Mouse (Mus musculus) neural tube, embryonic 12.5 days (tissue): ENCODE measurements around the gene Garnl3. TPM values are rescaled to one million over a fixed set of nuclear protein-coding genes. Genes with fewer than 3 reads are reported as not detected.
A peak's percentile ranks its signal among the peaks of the same experiment; 100 is the strongest.

Source experiments
- ATAC-seq: fragments of 200-750 bp; cut with Nextera tagmentation; 2 replicates; pipeline ENCODE4 v1.8.0; 2017; ENCODE audit warnings: low read depth, mild to moderate bottlenecking, moderate TSS enrichment, moderate library complexity; ENCODE audit not compliant: low FRiP score
- H3K27ac ChIP-seq: fragments of 300-500 bp; sonication (generic); 2 replicates; pipeline ENCODE4 v1.5.1; 2016
- H3K27me3 ChIP-seq: fragments of 300-500 bp; sonication (generic); replicated peaks from 2 replicates; pipeline ENCODE4 v1.6.1; 2016; ENCODE audit warnings: mild to moderate bottlenecking
- H3K36me3 ChIP-seq: fragments of 300-500 bp; sonication (generic); 2 replicates; pipeline ENCODE4 v1.6.1; 2016; ENCODE audit warnings: mild to moderate bottlenecking
- H3K4me1 ChIP-seq: fragments of 300-500 bp; sonication (generic); 2 replicates; pipeline ENCODE4 v1.6.1; 2016
- H3K4me2 ChIP-seq: fragments of 300-500 bp; sonication (generic); replicated peaks from 2 replicates; pipeline ENCODE4 v1.6.1; 2016; ENCODE audit warnings: mild to moderate bottlenecking
- H3K4me3 ChIP-seq: fragments of 300-500 bp; sonication (generic); 2 replicates; pipeline ENCODE4 v1.5.1; 2016
- H3K9ac ChIP-seq: fragments of 300-500 bp; sonication (generic); 2 replicates; pipeline ENCODE4 v1.6.1; 2016; ENCODE audit warnings: mild to moderate bottlenecking
- H3K9me3 ChIP-seq: fragments of 300-500 bp; sonication (generic); 2 replicates; pipeline ENCODE4 v1.6.1; 2016; ENCODE audit warnings: mild to moderate bottlenecking
- WGBS: fragments of 180-500 bp; shearing (Covaris S2); methylation state at CpG from one replicate; pipeline ENCODE4 v1.1.7; 2016; 5-methylcytosine and 5-hydroxymethylcytosine counted together
- polyA plus RNA-seq: library from polyadenylated mRNA; unstranded; fragments of >200 nt; fragmentation: Nextera tagmentation; extraction: Ambion mirVana; gene quantifications from 2 replicates; pipeline ENCODE4 v1.2.1, GENCODE M21; 2016

Gene Garnl3
- polyA plus RNA-seq, 1 experiment from 2014 or later = 23.3 TPM

GRCm38 (mm10) chr2:32997792-32998191 lies 133.7 kb downstream of the Garnl3 start:
- H3K9me3 ChIP-seq = no peaks in the 10 kb centered on the region
- no peaks in the 10 kb centered on the region for H3K27me3 ChIP-seq
- ATAC-seq = no peak
- no peaks in the 10 kb centered on the region for H3K36me3 ChIP-seq
- no peak overlapping the region for H3K9ac ChIP-seq
- WGBS = 82% methylated on average over 4 of the region's 4 CpGs
- no peak overlapping the region for H3K4me2 ChIP-seq
- no peaks in the 10 kb centered on the region for H3K4me1 ChIP-seq
- no peak overlapping the region for H3K4me3 ChIP-seq
- no peak overlapping the region for H3K27ac ChIP-seq

DNA sequence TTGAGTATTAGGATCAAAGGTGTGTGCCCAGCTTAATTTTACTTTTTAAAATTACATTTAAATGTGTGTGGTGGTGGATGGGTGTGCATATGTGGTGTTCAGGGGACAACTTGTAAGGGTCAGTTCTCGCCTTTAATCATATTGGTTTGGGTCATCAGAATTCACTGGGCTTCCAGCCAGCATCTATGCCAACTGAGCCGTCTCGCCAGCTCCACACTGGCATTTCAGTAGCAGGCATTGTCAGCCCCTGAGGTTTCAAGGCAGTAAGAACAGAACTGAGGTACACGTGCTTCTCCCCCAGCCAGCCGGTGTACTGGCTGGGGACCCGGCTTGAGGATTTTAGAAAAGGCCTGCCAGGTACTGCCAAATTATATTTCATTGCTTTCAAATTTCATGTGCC lies 134.4 kb downstream of the Garnl3 start:
- H3K9me3 ChIP-seq = no peaks in the 10 kb centered on the region
- no peak for ATAC-seq
- H3K4me2 ChIP-seq = no peak overlapping the region
- no peaks in the 10 kb centered on the region for H3K27me3 ChIP-seq
- WGBS = 81% methylated on average over 6 of the region's 6 CpGs
- H3K27ac ChIP-seq = no peak overlapping the region
- H3K4me3 ChIP-seq = no peak overlapping the region
- no peak overlapping the region for H3K9ac ChIP-seq
- H3K36me3 ChIP-seq = no peaks in the 10 kb centered on the region
- H3K4me1 ChIP-seq = no peaks in the 10 kb centered on the region

- ATAC-seq = no peak
- no peaks in the 10 kb centered on the region for H3K27me3 ChIP-seq
These were observed 139.3 kb downstream of the Garnl3 start for GRCm38 (mm10) chr2:32992130-32992529.

GRCm38 (mm10) chr2:32990167-32990832 lies 141.2 kb downstream of the Garnl3 start:
- H3K4me2 ChIP-seq = no peak overlapping the region
- no peak for ATAC-seq
- no peaks in the 10 kb centered on the region for H3K9me3 ChIP-seq
- H3K4me1 ChIP-seq = no peaks in the 10 kb centered on the region
- H3K4me3 ChIP-seq = no peak overlapping the region
- no peak overlapping the region for H3K9ac ChIP-seq
- WGBS = 58% methylated on average over 13 of the region's 13 CpGs
- no peaks in the 10 kb centered on the region for H3K36me3 ChIP-seq
- no peaks in the 10 kb centered on the region for H3K27me3 ChIP-seq
- H3K27ac ChIP-seq = no peak overlapping the region

More at GRCm38 (mm10) chr2:32992130-32992529, 139.3 kb downstream of the Garnl3 start:
- no peaks in the 10 kb centered on the region for H3K9me3 ChIP-seq
- WGBS = 72% methylated on average over 6 of the region's 6 CpGs
- no peak overlapping the region for H3K4me2 ChIP-seq
- no peak overlapping the region for H3K27ac ChIP-seq
- H3K36me3 ChIP-seq = no peaks in the 10 kb centered on the region
- H3K9ac ChIP-seq = no peak overlapping the region
- no peak overlapping the region for H3K4me3 ChIP-seq
- H3K4me1 ChIP-seq = no peaks in the 10 kb centered on the region

GRCm38 (mm10) chr2:32989376-32989775 lies 142.1 kb downstream of the Garnl3 start:
- no peaks in the 10 kb centered on the region for H3K9me3 ChIP-seq
- no peaks in the 10 kb centered on the region for H3K27me3 ChIP-seq
- no peak for ATAC-seq
- H3K36me3 ChIP-seq = no peaks in the 10 kb centered on the region
- no peak overlapping the region for H3K4me3 ChIP-seq
- 74% methylated on average over 3 of the region's 3 CpGs for WGBS
- H3K4me1 ChIP-seq = no peaks in the 10 kb centered on the region
- H3K4me2 ChIP-seq = no peak overlapping the region
- no peak overlapping the region for H3K9ac ChIP-seq
- no peak overlapping the region for H3K27ac ChIP-seq

GRCm38 (mm10) chr2:32985844-32986243 lies 145.6 kb downstream of the Garnl3 start:
- Histone ChIP-seq H3K27me3 (no peaks in the 10 kb centered on the region), H3K9me3 (no peaks in the 10 kb centered on the region), H3K36me3 (no peaks in the 10 kb centered on the region), H3K27ac (no peak overlapping the region), H3K4me3 (no peak overlapping the region), H3K4me2 (no peak overlapping the region), H3K9ac (no peak overlapping the region), H3K4me1 (peaks cover 14% of the 10 kb centered on the region)
- 70% methylated on average over 8 of the region's 8 CpGs for WGBS
- ATAC-seq = no peak

DNA sequence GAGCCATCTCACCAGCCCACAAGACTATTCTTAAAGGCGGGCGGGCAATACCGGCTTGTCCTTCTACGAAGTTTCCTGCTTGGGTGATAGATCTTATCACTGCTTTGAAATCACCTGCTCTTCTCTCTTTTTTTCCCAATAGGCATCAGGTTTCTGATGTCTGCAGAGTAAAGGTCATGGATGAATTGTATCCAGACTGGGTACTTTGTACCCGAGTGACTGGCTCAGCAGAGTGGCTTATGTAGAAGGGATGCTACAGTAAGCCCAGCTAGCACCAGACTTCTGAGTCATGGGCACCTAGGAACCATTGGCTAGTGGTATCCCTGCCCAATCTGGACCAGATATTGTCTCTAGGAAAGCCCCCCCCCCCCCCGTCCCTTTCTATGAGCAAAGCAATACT lies 147.8 kb downstream of the Garnl3 start:
- Histone ChIP-seq H3K4me3 (no peak overlapping the region), H3K9ac (no peak overlapping the region), H3K4me1 (peaks cover 17% of the 10 kb centered on the region), H3K9me3 (no peaks in the 10 kb centered on the region), H3K4me2 (no peak overlapping the region), H3K36me3 (no peaks in the 10 kb centered on the region), H3K27me3 (no peaks in the 10 kb centered on the region), H3K27ac (no peak overlapping the region)
- WGBS = 59% methylated on average over 6 of the region's 6 CpGs
- no peak for ATAC-seq

DNA sequence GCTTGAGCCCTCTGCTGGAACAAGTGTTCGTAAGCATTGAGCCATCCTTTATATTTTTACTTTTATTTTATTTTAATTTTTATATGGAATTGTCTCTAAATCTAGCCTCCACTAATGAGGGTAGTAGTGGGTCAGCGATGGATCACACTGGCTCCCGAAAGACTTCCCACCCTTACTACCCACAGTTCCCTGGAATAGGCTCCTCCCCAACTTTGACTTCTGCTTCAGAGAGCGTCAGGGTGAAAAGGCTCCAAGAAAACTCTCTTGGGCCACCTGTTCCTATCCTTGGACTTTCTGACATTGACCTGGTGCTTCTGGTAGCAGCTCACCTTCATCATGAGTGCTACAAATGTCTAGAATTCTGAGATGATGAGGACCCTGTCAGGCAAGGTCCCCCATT lies 148.8 kb downstream of the Garnl3 start:
- WGBS = 6% methylated on average over 4 of the region's 4 CpGs
- ATAC-seq = no peak
- H3K9me3 ChIP-seq = no peaks in the 10 kb centered on the region
- H3K4me1 ChIP-seq = peaks cover 17% of the 10 kb centered on the region
- H3K4me2 ChIP-seq = peak overlapping the region; percentile 99
- H3K9ac ChIP-seq = no peak overlapping the region
- no peaks in the 10 kb centered on the region for H3K27me3 ChIP-seq
- H3K4me3 ChIP-seq = peak overlapping the region; percentile 73; the same call in 1 of the 2 replicates
- no peak overlapping the region for H3K27ac ChIP-seq
- no peaks in the 10 kb centered on the region for H3K36me3 ChIP-seq

GRCm38 (mm10) chr2:32981725-32982271 lies 149.7 kb downstream of the Garnl3 start, which contains the start of gene Slc2a8:
Gene Slc2a8, minus strand, starts transcription at chr2:32982083.
- Histone ChIP-seq H3K27ac (0 out of 2 replicates have a peak within 1 kb of the TSS, but pooled peaks have one; percentile 32), H3K4me2 (peak within 1 kb of the TSS; percentile 99), H3K4me1 (peaks cover 17% of the 10 kb centered on the region), H3K36me3 (no peaks in the 10 kb centered on the region), H3K9me3 (no peaks in the 10 kb centered on the region), H3K9ac (peak within 1 kb of the TSS; percentile 83), H3K4me3 (peak within 1 kb of the TSS; percentile 73), H3K27me3 (no peaks in the 10 kb centered on the region)
- ATAC-seq = peak; percentile 100
- WGBS = under 1% methylated on average over 50 of the region's 50 CpGs

GRCm38 (mm10) chr2:32981281-32981680 lies 150.2 kb downstream of the Garnl3 start:
- Histone ChIP-seq H3K4me1 (peaks cover 17% of the 10 kb centered on the region), H3K27ac (no peak overlapping the region), H3K4me2 (peak overlapping the region; percentile 99), H3K9me3 (no peaks in the 10 kb centered on the region), H3K4me3 (peak overlapping the region; percentile 73), H3K27me3 (no peaks in the 10 kb centered on the region), H3K36me3 (peaks cover 4% of the 10 kb centered on the region), H3K9ac (peak overlapping the region; percentile 83)
- 2% methylated on average over 23 of the region's 23 CpGs for WGBS
- ATAC-seq = peak; percentile 71

DNA sequence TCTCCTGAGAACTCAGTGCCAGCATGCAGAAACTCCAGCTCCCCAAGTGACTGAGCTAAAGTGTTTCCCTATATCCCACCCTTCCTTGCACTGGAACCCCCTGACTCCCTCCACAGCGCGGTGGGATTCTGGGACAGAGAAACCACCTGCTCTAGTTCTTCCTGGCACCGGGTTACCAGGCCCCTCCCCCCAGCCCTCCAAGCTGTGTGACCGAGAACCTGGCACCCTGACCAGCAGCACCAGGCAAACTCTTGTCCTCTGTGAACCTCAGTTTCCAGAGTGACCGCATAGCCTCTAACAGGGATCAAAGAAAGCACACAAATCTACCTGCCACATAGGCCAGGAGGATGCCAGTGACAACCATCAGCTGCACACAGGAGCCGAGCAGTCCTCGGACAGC lies 151.8 kb downstream of the Garnl3 start:
- WGBS = 83% methylated on average over 7 of the region's 7 CpGs
- H3K36me3 ChIP-seq = peaks cover 20% of the 10 kb centered on the region
- H3K27me3 ChIP-seq = no peaks in the 10 kb centered on the region
- ATAC-seq = no peak
- no peak overlapping the region for H3K4me2 ChIP-seq
- no peak overlapping the region for H3K27ac ChIP-seq
- no peak overlapping the region for H3K9ac ChIP-seq
- H3K4me1 ChIP-seq = peaks cover 17% of the 10 kb centered on the region
- no peak overlapping the region for H3K4me3 ChIP-seq
- no peaks in the 10 kb centered on the region for H3K9me3 ChIP-seq

DNA sequence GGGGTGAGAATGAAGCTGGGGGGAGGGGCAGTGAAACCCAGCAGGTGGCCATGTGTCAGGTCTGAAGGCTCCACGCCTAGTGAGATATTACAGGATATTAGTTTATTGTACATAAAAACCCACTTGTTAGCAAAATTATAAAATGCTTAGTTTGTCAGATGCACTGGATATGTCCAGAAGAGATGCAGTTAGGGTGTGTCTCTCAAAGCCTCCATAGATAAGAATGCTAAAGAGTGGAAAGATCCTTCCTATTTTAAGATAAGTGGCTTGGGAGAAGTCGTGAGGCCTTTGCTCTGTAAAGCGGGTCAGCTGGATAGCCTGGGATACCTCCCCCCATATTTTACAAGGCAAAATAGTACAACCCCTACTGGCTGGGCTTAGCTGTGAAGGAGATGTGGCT lies 152.8 kb downstream of the Garnl3 start:
- Histone ChIP-seq H3K9ac (no peak overlapping the region), H3K9me3 (no peaks in the 10 kb centered on the region), H3K36me3 (peaks cover 30% of the 10 kb centered on the region), H3K4me1 (peaks cover 17% of the 10 kb centered on the region), H3K4me3 (no peak overlapping the region), H3K27ac (no peak overlapping the region), H3K27me3 (no peaks in the 10 kb centered on the region), H3K4me2 (no peak overlapping the region)
- ATAC-seq = no peak
- WGBS = 78% methylated on average over 3 of the region's 3 CpGs

- Histone ChIP-seq H3K36me3 (peaks cover 41% of the 10 kb centered on the region), H3K4me2 (no peak overlapping the region), H3K4me3 (no peak overlapping the region), H3K9me3 (no peaks in the 10 kb centered on the region), H3K27me3 (no peaks in the 10 kb centered on the region), H3K4me1 (peaks cover 10% of the 10 kb centered on the region), H3K9ac (no peak overlapping the region), H3K27ac (no peak overlapping the region)
- no peak for ATAC-seq
- WGBS = 85% methylated on average over 5 of the region's 5 CpGs
These were observed 154.3 kb downstream of the Garnl3 start for GRCm38 (mm10) chr2:32977114-32977513.
